Mouse (Mus musculus): Measurements from ENCODE around the gene Dgkq. TPM values are rescaled to one million over a fixed set of nuclear protein-coding genes. Genes with fewer than 3 reads are reported as not detected.

Dgkq gene
- polyA plus RNA-seq, 1 experiment, result not detected

DNA sequence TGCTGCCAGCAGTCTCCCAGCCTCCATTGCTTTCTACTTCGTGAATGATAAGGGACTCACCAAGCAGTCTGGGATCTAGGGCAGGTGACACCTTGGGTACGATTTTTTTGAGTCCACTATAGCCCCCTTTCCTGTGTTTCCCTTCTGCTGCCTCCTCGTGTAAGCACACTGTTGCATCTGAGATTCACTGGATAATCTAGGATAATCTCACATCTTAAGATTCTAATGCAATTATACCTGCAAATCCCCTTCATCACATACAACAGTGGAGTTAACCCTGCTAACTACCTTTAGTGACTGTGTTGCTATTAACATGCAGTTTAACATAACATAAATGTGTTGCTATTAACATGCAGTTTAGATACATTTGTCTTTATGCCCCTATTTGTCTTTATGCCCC, 4.4 kb downstream of the Dgkq start:
- 59% methylated on average over 3 of the region's 3 CpGs for WGBS
- TF ChIP-seq POLR2A (IDR thresholded peaks at IDR 0.05; ENCODE audit: insufficient read depth, low read depth, low read length) (no peak), CTCF (IDR thresholded peaks at IDR 0.05; ENCODE audit: insufficient read depth, low read depth, low read length) (no peak)
- Histone ChIP-seq H3K4me1 (ENCODE audit: control insufficient read depth, insufficient read depth, low read length) (peaks cover 2% of the 10 kb centered on the region), H3K4me3 (ENCODE audit: insufficient read depth, low read depth, low read length) (no peak overlapping the region), H3K27ac (ENCODE audit: insufficient read depth, low read depth, low read length) (no peak overlapping the region)

DNA sequence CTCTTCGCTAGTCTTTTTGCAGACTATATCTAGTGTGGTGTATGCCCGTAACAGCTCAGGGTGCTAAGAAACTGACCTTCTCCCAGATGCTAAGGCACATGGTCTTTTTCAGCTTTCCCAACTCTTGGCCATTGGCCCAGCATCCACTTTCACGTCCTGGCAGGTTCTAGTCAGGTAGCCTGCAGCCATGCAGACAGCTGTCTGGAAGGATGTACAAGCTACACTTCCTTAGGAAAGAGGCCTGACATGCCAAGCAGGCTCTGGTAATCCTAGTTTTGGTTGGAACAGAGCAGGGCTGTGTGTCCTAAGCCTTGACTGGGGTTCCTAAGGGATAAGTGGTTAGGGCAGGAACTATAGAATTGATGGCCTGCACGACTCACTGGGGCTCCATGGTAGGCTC, 6.7 kb downstream of the Dgkq start:
- 88% methylated on average over 4 of the region's 4 CpGs for WGBS
- H3K4me1 ChIP-seq (ENCODE audit: control insufficient read depth, insufficient read depth, low read length), result peaks cover 18% of the 10 kb centered on the region
- H3K4me3 ChIP-seq (ENCODE audit: insufficient read depth, low read depth, low read length), result no peak overlapping the region
- TF ChIP-seq CTCF (IDR thresholded peaks at IDR 0.05; ENCODE audit: insufficient read depth, low read depth, low read length), result no peak
- no peak for TF ChIP-seq POLR2A (IDR thresholded peaks at IDR 0.05; ENCODE audit: insufficient read depth, low read depth, low read length)
- no peak overlapping the region for H3K27ac ChIP-seq (ENCODE audit: insufficient read depth, low read depth, low read length)

- Histone ChIP-seq H3K4me1 (ENCODE audit: control insufficient read depth, insufficient read depth, low read length) (peaks cover 18% of the 10 kb centered on the region), H3K4me3 (ENCODE audit: insufficient read depth, low read depth, low read length) (peak overlapping the region; percentile 72), H3K27ac (ENCODE audit: insufficient read depth, low read depth, low read length) (no peak overlapping the region)
- 12% methylated on average over 36 of the region's 36 CpGs for WGBS
- peak; percentile 88 for TF ChIP-seq POLR2A (IDR thresholded peaks at IDR 0.05; ENCODE audit: insufficient read depth, low read depth, low read length)
- TF ChIP-seq CTCF (IDR thresholded peaks at IDR 0.05; ENCODE audit: insufficient read depth, low read depth, low read length), result no peak
Measured at GRCm38 (mm10) chr5:108660632-108661268, 8.7 kb downstream of the Dgkq start.

DNA sequence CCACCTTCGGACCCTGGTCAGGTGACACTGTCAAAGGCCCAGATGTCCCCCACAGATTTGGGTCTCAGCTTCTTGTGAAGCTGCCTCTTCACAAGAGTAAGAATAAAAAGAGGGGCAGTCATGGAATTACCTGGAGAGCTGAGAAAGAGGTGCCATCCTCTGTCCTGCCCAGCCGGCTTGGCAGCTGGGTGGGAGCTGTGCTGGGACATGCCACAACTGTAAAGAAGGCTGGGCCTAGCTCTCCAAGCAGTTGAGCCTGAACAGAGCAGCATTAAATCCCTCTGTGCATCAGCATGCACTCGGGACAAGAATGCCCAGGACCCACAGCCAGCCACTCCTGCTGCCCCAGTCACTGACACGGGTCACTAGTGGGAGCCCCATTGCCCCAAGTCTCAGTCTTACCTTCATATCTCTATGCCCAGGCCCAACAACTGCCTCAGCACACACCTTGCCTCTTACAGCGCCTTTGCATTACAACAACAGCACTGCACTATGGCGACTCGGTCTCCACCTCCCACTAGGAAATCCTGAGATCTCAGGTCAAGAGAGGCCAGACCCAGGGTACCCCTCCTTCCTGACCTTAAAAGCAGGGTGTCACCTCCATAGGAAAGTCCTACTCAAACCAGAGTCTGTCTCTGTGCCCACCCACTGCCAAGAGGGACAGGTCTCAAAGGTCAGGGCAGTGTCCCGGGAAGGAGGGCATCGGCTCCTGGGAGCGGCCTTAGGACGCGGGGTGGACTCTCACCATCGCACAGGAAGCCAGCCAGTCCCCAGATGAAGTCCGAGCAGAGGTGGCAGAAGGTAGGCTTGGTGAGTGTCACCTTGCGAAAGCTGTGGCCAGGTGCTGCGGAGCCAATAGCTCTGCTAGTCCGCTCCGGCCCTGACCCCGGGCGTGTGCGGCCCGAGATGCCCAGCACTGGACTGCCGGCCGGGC, 9.5 kb downstream of the Dgkq start, which contains the start of gene Idua:
TSS of gene Idua (plus strand) at position 634 of the 934 bp plus-strand sequence.
- TF ChIP-seq POLR2A (IDR thresholded peaks at IDR 0.05; ENCODE audit: insufficient read depth, low read depth, low read length) (no peak), CTCF (IDR thresholded peaks at IDR 0.05; ENCODE audit: insufficient read depth, low read depth, low read length) (no peak)
- H3K27ac ChIP-seq (ENCODE audit: insufficient read depth, low read depth, low read length), result no peak within 1 kb of the TSS
- H3K4me3 ChIP-seq (ENCODE audit: insufficient read depth, low read depth, low read length), result peak within 1 kb of the TSS; percentile 72
- peaks cover 18% of the 10 kb centered on the region for H3K4me1 ChIP-seq (ENCODE audit: control insufficient read depth, insufficient read depth, low read length)
- 7% methylated on average over 24 of the region's 24 CpGs for WGBS

DNA sequence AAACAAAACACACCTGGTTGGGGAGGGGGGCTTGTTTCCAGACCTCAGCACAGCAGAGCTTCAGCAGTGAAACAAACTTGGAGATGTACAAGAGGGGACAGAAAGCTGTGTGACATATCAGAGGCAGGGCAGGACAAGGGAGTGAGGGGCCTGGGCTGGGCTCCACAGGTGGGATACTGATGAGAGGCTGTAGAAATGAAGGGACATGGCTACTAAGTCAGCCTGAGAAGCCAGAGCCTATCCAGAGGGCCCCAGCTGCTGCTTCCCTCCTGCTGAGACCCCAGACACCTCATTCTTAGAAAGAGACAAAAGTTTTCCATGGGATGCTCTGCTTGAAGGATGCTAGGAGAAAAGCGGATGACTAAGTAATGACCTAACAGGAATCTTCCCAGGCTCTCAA, 10.9 kb downstream of the Dgkq start:
- TF ChIP-seq POLR2A (IDR thresholded peaks at IDR 0.05; ENCODE audit: insufficient read depth, low read depth, low read length), result no peak
- TF ChIP-seq CTCF (IDR thresholded peaks at IDR 0.05; ENCODE audit: insufficient read depth, low read depth, low read length), result no peak
- Histone ChIP-seq H3K4me3 (ENCODE audit: insufficient read depth, low read depth, low read length) (no peak overlapping the region), H3K27ac (ENCODE audit: insufficient read depth, low read depth, low read length) (no peak overlapping the region), H3K4me1 (ENCODE audit: control insufficient read depth, insufficient read depth, low read length) (peaks cover 18% of the 10 kb centered on the region)
- 87% methylated on average over 1 of the region's 1 CpGs for WGBS

- TF ChIP-seq POLR2A (IDR thresholded peaks at IDR 0.05; ENCODE audit: insufficient read depth, low read depth, low read length), result no peak
- no peak for TF ChIP-seq CTCF (IDR thresholded peaks at IDR 0.05; ENCODE audit: insufficient read depth, low read depth, low read length)
- 65% methylated on average over 5 of the region's 5 CpGs for WGBS
- Histone ChIP-seq H3K27ac (ENCODE audit: insufficient read depth, low read depth, low read length) (no peak overlapping the region), H3K4me1 (ENCODE audit: control insufficient read depth, insufficient read depth, low read length) (peaks cover 18% of the 10 kb centered on the region), H3K4me3 (ENCODE audit: insufficient read depth, low read depth, low read length) (no peak overlapping the region)
Measured at GRCm38 (mm10) chr5:108657406-108657805, 12.1 kb downstream of the Dgkq start.

DNA sequence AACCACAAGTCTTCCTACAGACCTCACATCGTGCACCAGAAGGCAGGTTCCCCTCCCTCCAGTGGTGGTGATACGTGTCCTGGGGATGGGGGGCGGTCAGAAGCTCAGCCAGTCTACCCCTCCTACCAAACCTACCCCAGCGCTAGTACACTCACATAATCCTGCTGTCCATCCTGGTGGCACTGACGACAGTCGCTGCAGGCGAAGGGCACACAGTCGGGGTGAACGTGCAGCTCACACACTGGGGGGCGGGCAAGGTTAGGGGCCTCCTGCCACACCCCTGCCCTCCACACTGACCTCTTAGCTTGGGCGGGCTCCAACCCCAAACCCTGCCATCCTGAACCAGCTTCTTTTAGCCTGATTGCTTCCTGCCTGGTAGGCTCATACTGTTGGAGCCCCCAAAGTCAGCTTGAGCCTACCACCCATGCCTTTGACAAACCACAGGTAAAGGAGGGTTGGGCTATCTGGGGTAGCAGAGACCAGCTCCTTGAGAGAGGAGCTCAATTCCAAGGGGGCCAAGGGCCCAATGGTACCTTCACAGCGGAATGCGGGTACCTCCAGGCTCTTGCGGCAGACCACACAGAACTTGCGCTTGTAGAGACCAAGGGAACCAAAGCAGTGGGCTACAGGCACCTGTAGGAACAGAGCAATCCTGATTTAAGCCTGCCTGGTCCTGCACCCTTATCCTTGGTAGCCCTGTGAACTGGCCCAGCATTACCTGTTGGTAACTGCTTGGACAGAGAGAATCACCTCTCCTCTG, 13.4 kb downstream of the Dgkq start:
- Histone ChIP-seq H3K4me1 (ENCODE audit: control insufficient read depth, insufficient read depth, low read length) (peaks cover 18% of the 10 kb centered on the region), H3K4me3 (ENCODE audit: insufficient read depth, low read depth, low read length) (no peak overlapping the region), H3K27ac (ENCODE audit: insufficient read depth, low read depth, low read length) (no peak overlapping the region)
- 92% methylated on average over 15 of the region's 15 CpGs for WGBS
- TF ChIP-seq CTCF (IDR thresholded peaks at IDR 0.05; ENCODE audit: insufficient read depth, low read depth, low read length) (no peak), POLR2A (IDR thresholded peaks at IDR 0.05; ENCODE audit: insufficient read depth, low read depth, low read length) (no peak)

DNA sequence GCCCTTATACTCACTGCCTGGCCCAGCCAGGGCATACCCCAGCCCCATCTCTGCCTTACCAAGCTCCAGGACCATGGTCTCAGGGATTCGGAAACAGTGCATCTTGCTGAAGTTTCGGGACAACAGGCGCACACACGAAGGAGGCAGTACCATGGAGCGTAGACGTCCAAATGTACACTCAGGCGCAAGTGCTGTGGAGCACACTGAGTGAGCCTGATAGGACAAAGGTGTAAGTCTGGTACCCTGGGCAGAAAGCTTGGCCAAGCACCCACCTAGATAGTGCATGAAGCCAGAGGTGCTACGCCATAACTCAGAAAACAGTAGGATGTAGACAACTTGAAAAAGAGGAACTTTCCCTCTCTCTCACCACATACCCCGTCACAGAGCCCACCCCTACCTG, 14.1 kb downstream of the Dgkq start:
- no peak overlapping the region for H3K27ac ChIP-seq (ENCODE audit: insufficient read depth, low read depth, low read length)
- no peak overlapping the region for H3K4me3 ChIP-seq (ENCODE audit: insufficient read depth, low read depth, low read length)
- 96% methylated on average over 9 of the region's 9 CpGs for WGBS
- TF ChIP-seq CTCF (IDR thresholded peaks at IDR 0.05; ENCODE audit: insufficient read depth, low read depth, low read length) (no peak), POLR2A (IDR thresholded peaks at IDR 0.05; ENCODE audit: insufficient read depth, low read depth, low read length) (no peak)
- peaks cover 18% of the 10 kb centered on the region for H3K4me1 ChIP-seq (ENCODE audit: control insufficient read depth, insufficient read depth, low read length)
